ENCODE assay signal across 10 mouse cellular contexts in the genomic region with DNA sequence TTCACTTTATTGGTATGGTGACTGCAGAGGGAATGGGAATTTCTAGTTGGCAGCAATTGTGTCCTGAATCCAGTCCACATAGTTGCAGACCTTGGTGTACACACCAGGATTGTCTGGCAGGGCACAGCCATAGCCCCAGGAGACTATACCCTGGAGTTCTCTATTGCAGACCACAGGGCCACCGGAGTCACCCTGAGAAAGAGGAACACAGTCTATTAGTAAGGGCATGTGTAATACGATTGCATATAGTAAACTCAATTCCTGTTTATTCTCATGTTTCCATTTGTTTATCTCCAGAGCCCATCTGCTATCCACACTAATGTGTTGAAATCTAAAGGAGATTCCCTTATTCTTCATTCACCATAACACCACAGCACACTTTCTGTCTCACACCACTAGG. TPM values are rescaled to one million over a fixed set of nuclear protein-coding genes. Genes with fewer than 3 reads are reported as not detected.
"Had no signal": no experiment of that assay in that cellular context is flagged by ENCODE, and none has a peak within 500 bp of the region (broad histone marks: within the 10 kb centered on the region; RNA-seq: fewer than 3 reads in every experiment).

No protein-coding gene starts in this region.

RNA-seq across cellular contexts. Expression of a gene that starts 3.7 kb away (rescaled TPM):
- total RNA-seq: left cerebral cortex, adult 2 months; left cerebral cortex, postnatal 10 days; left cerebral cortex, postnatal 14 days; left cerebral cortex, postnatal 36 days; left cerebral cortex, postnatal 4 days; megakaryocyte-erythroid progenitor cell, adult 5-6 weeks; midbrain, postnatal 0 days; monocyte, adult 5-6 weeks had no signal

RNA-seq across cellular contexts. Expression of a gene that starts 18.4 kb away (rescaled TPM):
- total RNA-seq: left cerebral cortex, adult 2 months; left cerebral cortex, adult 8-10 months; left cerebral cortex, postnatal 10 days; left cerebral cortex, postnatal 14 days; left cerebral cortex, postnatal 25 days; left cerebral cortex, postnatal 36 days; left cerebral cortex, postnatal 4 days; megakaryocyte-erythroid progenitor cell, adult 5-6 weeks; midbrain, postnatal 0 days; monocyte, adult 5-6 weeks had no signal

RNA-seq across cellular contexts. Expression of a gene that starts 19.9 kb away (rescaled TPM):
- total RNA-seq: left cerebral cortex, adult 2 months; left cerebral cortex, adult 8-10 months; left cerebral cortex, postnatal 10 days; left cerebral cortex, postnatal 14 days; left cerebral cortex, postnatal 25 days; left cerebral cortex, postnatal 36 days; left cerebral cortex, postnatal 4 days; megakaryocyte-erythroid progenitor cell, adult 5-6 weeks; midbrain, postnatal 0 days; monocyte, adult 5-6 weeks had no signal

RNA-seq across cellular contexts. Expression of a gene that starts 57.1 kb away (rescaled TPM):
- total RNA-seq: left cerebral cortex, adult 2 months; left cerebral cortex, adult 8-10 months; left cerebral cortex, postnatal 10 days; left cerebral cortex, postnatal 14 days; left cerebral cortex, postnatal 25 days; left cerebral cortex, postnatal 36 days; megakaryocyte-erythroid progenitor cell, adult 5-6 weeks; monocyte, adult 5-6 weeks had no signal
